Mouse (Mus musculus): ENCODE data around the gene Igsf8. TPM values are rescaled to one million over a fixed set of nuclear protein-coding genes. Genes with fewer than 3 reads are reported as not detected.

Igsf8 gene
- total RNA-seq, 2 experiments from 2014 or later: 45.3 to 55.6 TPM

DNA sequence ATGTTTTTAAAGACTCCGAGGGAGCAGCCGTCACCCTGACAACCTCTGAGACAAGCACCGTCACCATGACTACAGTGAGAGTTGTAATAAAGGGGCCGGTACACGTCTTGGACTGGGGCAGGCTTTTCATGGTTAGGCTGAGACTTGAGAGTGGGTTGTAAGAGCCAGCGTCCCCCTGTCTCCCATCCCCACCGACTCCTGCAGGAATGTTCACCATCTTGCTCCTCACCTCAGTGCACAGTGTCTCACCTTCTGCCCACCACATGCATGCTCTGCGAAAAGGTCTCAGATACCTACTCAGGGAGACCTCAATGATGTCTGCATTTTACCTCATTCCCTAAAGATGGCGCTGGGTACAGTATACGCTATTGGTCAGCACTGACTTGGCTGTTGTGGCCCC is 10.3 kb downstream of the Igsf8 start:
- no peak for DNase-seq (ENCODE audit: low spot score in 2 of 2)

DNA sequence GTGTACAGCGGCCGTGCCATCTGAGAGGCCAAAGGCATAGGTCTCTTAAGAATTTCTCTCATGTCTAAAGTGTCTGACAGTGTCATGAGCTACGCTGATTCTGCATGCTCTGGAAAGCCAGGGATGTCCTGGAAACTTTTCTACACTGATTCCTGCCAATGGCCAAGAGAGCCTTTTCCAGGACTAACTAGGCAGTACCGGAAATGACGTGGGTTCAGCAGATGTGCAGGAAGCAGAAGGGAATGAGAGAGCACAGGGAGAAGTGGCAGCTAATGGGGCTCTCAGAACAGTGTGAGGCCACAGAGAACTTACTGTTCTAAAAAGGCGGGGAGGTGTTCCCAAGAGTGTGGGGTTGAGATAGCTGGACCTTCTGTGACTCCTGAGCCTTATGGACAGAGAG is 11.9 kb downstream of the Igsf8 start:
- DNase-seq (ENCODE audit: low spot score in 2 of 2): no peak

DNA sequence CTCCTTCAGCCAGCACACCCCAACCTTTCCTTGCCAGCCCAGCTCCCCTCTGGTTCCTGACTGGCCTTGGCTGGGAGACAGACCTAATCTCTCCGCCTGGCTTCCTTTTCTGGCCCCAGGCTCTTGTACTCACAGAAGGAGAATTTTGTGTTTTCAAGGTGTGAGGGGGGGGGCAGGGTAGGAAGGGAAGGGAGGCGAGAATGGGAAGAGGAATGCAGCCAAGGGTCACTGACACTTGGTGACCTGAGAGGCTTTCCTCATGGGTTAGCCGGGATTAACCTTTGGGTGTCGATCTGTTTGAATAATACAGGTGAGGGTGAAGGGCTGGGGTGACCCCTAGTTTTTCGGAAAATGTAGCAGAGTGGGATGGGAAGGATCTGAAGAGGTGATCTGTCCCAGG is 12.7 kb downstream of the Igsf8 start:
- DNase-seq (ENCODE audit: low spot score in 2 of 2): no peak

DNA sequence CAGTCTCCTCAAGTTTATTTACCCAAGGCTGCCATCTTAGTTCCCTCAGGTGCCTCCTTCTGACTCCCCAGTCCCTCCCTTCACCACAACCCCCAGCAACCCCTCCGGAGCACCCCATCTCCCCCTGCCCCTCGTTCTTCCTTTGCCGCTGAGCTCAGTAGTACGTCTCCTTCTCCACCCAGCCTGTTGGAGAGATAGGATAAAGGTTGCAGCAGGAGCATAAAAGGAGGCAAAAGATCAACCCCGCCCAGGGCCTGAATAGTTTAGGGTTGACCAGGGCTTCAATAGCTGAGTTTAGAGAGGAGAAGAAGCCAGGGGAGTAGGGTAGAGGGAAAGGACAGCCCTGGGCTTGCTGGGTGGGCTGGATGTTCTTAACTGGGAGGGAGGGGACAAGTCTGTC is 13.1 kb downstream of the Igsf8 start:
- no peak for DNase-seq (ENCODE audit: low spot score in 2 of 2)

DNA sequence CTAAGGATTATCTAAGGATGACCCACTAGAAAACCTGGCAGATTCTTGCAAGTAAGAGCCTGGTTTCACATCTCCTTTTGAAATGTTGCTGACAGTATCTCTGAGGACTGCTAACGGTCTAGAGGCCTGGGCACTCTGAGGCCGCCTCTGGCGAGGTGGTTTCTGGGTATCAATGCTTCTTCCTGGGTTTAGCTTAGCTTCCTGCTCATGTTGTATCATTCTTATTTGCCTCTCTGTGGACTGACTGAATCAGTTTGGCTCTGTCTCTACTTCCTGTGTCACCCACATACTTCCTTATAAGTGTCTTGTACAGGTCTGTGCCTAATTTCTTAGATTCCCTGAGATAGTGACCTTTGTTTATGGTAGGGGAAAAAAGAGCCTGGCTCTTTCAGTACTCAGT is 15.7 kb downstream of the Igsf8 start:
- no peak for DNase-seq (ENCODE audit: low spot score in 2 of 2)

DNA sequence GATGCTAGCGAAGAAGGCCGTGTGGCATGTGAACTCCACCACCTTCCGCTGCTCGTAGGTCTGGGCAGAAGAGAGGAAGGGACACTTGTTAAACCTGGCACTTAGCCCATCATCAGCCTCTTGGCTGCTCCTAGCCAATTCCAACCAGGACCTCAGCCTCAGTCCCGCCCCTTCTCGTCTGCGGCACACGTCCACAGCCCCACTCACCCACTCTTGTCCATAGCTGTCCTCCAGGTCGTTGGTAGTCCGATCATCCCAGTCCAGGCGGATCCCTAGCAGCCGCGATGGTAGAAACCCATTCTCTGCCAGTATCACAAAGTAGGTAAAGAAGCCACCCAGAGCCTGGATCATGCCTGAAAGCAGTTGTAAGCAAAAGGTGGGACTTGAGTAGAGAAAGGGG is 16.9 kb downstream of the Igsf8 start:
- DNase-seq (ENCODE audit: low spot score in 2 of 2): no peak

DNA sequence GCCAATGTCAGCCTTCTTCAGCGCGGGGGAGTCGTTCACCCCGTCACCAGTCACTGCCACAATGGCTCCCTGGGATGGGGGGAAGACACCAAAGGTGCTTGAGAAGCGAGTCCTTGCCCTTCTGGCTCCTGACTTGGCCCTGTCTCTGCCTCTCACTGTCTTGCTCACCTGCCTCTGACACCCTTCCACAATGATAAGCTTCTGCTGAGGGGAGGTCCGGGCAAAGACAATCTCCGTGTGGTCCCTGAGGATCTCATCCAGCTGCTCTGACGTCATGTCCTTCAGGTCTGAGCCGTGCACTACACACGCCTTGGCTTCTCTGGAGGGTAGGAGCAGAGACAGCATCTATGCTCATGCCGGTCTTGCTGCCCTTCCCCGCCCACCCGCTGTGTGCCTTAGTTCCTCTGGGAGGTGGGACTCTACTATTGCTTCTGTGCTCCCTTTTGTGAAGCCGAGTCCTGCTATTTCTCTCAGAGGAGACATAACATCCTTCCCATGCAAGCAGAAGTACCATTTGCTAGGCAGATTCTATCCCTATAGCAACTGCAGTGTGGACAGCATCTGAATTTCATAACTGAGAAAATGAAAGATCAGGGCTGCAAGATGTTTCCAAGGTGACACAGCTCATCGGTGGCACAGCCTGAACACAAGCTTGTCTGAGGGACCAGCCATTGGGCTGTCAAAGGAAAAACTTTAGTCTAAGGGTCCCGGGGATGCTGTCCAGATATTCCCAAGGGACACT is 18.5 kb downstream of the Igsf8 start:
- DNase-seq (ENCODE audit: low spot score in 2 of 2): no peak

DNA sequence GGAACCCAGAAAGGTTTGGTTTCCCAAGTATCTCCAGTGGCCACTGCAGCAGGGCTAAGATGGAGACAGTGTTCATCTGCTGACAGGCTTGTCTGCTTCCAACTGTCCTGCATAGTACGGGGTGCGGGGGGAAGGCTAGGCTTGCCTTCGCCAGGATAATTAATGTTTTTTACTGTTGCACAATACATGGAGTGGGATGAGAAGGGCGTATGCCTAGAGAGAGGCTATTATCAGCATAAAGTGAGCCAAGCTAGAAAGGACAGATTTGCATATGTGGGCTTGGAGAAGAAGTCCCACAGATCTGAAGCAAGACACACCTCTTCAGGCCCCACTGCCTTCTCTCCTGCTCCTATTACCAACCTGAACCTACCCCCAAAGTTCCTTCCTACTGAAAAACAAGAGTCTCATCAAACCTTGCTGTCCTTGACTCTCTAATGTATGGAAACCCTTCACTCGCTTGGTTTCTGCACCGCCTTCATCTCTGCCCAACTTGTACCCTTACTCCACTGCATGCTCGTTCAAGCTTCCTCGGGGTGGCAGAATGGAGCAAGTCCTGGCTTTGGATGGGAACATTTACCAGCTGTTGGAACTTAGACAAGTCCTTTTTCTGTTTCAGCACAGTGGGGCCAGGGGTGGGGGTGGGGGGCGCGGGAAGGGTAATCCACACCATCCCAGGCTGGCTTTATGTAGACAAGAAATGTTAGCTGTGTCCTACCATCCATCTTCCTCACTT is 20.2 kb downstream of the Igsf8 start:
- no peak for DNase-seq (ENCODE audit: low spot score in 2 of 2)

DNA sequence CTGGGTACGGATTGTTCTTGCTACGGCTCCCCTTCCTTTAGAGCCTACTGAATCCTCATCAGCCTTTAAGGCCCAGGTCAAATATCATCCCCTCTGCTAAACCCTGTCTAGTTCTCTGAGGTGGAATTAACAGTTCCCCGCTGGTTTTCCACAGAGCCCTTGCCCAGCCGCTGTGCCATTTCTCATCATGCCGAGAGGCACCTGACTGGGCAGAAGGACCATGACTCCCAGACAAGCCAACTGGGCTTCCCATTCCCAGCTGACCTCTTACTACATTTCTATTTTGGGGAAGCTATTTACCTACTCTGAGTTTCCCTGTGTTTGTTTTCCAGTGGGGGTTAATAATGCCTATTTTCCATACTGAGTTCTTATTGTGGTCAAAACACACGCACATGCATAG is 21.6 kb downstream of the Igsf8 start:
- DNase-seq (ENCODE audit: low spot score in 2 of 2): no peak

DNA sequence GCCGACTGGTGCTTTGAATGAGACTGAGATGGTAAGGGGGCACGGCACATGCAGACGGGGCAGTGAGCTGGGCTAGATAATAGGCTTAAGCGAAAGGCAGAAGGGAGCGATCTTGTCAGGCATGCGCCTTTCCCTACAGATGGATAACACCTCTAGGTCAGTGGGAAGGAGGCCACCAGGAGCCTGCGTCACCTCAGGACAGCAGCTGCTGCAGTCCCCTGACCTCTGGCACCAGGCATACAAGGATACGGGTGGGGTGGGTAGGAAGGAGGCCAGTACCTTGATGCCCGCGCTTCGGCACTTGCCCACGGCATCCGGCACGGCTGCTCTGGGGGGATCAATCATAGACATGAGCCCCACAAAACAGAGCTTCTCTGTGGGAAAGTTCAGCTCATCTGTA is 22.8 kb downstream of the Igsf8 start:
- DNase-seq (ENCODE audit: low spot score in 2 of 2): no peak

DNA sequence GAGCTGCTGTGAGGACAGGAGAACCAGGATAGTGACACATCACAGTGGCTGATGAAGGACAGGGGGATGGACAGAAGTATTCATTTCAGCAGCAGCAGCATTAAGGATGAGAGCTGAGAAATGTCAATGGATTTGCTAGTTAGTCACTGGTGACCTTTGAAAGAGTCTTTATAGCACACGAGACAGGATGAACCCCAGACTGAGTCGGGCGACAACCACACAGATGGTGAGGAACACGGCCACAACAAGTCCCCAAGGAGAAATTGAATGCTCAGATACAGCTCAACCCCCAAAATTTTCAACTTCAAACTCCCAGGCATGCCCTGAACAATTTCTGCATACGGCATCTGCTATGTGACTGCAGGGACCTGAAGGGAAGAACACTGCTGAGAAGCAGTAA is 25.3 kb downstream of the Igsf8 start:
- DNase-seq (ENCODE audit: low spot score in 2 of 2): no peak

DNA sequence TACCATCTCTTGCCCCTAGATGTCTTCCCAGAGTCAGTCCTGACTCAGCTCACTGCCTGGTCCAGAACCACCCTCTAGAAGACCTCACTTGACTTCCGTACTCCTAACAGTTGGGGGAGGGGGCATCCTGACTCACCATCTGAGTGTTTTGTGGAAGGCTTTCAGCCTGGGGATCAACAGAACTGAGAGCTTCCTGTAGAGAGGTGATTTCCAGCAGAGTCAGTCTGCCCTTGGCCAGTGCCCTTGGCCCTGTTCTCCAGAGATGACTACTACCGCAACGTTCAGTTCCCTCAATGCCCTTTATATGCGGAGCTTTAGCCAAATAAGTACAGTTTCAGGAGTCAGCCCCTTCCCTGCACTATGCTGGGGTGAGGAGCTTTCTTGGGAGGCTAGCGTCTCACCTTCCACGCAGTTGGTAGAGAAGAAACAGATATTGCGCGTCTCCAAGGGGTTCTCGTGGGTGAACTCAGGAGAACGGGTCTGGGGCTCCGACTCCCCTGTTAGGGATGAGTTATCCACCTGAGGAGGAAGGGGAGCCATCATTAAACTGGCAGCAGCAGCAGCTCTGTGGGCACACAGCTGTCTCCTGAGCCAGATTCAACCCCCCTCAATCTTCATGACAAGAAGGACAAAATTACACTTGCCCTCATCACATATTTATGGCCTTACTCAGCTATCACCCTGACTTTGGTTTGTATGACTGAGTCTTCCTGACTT is 27.6 kb downstream of the Igsf8 start:
- no peak for DNase-seq (ENCODE audit: low spot score in 2 of 2)

DNA sequence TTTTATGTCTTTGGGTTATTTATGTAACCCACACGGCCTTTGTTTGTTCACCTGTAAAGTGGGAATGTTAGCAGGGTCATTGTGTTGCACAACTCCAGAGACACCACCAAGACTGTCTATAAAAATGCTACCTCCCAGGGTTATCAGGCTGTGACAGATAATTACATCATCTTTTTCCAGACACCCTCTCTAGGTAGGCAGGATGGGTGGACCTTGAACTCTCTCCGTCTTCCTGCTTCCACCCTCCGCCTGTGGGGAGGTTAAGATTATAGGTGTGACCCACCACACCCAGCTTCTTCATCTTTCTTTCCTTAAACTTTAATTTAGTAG is 28.1 kb downstream of the Igsf8 start:
- DNase-seq (ENCODE audit: low spot score in 2 of 2): no peak

DNA sequence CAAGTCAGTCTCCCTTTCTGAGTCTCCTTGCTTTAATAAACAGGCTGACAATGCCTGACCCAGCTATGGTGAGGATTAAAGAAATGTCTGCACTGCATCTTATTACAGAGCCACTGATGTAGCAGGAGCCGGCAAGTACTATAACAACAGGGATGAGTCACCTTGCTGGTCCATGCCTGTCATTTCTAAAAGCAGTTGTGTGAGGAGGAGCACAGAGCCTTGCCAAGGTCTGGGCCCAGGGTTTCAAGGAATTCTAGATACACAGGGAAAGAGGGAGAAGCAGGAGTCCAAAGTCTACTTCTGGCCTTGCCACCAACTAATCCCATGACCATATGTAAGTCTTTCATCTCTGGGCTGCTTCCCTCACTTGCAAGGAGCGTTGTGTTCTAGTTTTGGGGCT is 31.4 kb downstream of the Igsf8 start:
- DNase-seq (ENCODE audit: low spot score in 2 of 2): no peak

DNA sequence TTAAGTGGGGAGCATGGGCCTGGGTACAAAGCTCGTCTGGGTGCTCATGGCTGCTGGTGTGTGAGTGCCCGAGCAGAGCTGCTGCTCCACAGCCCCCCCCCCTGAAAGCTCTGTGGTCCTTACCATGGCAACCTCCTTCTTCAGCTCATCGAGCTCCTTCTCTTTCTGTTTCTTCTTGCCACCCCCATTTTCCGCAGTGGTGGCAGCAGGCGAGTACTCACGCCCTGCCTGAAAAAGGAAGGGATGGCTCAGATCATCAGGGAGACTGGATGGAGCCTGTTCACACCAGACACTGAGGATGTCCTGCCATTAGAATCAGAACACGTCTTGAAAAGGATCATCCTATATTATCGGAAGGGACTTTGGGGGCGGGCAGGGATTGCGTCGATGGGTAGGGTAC is 32.0 kb downstream of the Igsf8 start:
- DNase-seq (ENCODE audit: low spot score in 2 of 2): no peak

DNA sequence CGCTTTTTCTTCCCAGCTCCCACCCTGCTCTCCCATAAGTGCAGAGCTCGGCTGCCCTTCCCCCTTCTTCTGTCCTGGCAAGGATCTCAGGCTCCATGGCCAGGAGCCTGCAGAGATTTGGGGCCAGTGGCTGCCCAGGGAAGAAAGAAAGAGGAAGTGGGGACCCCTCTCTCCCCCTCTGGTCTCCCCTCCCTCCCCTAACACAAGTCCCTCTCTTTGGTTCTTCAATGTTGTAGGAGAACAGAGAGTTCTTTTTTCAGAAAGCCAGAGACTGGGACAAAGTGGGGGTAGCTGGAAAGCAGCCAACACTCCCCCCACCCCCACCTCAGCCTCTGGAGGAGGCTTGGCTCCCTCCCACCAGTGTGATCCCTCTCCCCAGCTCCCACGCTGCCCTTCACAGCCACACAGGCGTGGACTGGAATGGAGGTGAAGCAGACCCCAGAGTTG is 34.3 kb downstream of the Igsf8 start:
- no peak for DNase-seq (ENCODE audit: low spot score in 2 of 2)

DNA sequence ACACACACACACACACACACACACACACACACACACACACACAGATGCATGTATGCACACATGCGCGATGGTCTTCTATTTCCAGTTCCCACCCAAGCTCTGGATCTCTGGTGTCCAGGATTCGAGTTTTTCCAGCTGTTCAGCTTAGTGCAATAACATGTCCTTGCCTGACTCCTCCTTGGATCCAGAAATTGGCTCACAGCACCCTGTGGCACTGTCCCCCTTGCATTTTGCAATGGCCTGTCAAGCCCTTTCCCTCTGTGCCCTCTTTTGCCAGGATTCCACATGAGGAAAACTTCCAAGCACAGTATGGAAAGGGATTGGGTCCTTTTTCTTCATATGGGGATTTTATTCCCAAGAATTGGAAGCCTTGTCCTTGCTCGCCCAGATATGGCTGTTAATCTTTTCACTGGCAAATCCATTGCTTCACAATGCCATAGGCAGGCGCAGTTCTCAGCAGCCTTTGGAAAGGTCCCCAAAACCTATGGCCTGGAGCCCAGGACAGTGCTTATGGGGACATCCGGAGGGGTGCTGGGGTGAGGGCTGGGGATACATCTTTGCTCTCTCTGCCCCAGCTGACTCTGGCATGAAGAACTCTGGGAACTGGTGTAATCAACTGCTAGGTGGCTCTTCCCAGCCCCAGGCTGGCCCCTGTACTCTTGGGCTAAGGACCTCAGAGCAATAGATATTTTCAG is 35.5 kb downstream of the Igsf8 start:
- DNase-seq (ENCODE audit: low spot score in 2 of 2): no peak

DNA sequence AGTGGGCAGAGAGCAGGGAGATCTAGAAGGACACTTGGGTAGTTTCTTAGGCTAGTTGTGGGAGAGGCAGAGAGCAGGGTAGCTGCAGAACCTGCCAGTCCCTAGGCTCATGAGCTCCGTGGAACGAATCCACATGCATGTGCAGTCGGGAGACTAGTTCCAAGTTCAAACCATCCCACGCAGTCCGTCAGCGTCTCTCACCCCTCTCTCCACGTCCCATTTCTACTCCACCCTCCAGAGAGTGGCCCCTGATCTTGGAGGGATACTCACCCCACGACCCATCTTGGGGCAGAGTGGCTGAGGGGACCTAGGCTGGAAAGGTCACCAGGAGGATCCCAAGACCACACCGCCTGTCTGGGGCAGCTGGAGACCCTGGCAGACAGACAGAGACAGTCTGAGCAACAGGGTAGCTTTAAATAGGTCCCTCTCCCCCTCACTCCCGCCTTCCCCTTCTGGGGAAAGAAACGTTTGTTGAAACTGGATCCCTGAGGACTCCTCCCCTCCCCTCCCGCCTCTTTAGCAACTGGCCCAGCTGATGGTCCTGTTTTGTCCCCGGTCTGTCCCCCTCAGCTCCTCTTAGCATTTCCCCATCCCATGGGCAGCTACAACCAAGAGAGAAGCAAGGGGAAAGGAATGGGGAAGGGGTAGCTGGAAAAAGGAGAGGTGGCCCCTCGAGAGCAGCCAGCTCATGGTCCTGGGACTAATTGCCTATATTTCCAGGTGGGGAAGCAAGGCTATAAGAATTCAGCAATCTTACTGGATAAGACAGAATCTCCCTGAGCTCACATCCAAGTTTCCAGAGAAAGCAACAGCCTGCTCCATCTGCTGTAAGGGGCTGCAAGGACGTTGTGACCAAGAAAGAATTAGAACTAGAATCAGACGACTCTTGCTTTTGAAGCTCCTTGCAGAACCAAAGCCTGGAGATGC is 36.4 kb downstream of the Igsf8 start, which contains the start of gene Atp1a2:
Atp1a2 (minus strand) TSS at position 454 of the 927 bp plus-strand sequence.
- DNase-seq (ENCODE audit: low spot score in 2 of 2): no peak

DNA sequence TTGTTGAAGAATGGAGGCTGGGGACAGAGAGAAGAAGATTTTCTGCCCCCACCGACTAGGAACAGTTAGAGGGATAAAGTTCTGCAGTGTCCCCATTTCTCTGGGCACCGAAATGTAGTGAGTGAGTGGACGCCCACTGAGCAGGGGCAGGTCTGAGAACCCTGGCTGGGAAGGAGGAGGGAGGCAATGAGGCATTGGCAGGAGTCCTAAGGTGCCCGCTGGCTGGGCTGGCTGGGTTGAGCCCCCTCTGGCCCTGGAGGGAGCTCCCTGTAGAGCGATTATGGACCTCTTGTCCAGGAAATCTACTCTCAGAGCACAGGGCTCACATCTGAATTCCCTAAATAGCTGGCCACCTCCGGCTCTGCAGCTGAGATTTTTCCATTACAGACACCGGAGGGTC is 38.1 kb downstream of the Igsf8 start:
- no peak for DNase-seq (ENCODE audit: low spot score in 2 of 2)

DNA sequence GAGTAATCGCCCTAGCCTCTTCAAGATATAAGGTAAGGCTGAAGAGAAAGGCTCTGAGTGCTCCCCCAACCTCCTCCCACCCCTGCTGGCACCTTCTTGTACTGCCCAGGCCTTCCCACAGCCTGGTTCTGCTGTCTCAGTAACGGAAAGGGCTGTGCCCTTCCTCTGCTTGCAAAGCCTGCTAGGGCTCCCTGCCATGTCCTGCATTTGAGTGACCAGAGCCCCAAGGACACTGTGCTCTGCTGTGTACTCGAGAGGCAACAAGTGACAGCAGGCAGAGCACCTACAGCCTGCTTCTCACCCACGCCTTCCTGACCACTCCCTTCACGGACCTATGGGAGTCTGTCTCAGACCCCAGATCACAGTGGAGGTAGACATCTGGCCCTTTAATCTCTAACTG is 38.8 kb downstream of the Igsf8 start:
- DNase-seq (ENCODE audit: low spot score in 2 of 2): no peak

DNA sequence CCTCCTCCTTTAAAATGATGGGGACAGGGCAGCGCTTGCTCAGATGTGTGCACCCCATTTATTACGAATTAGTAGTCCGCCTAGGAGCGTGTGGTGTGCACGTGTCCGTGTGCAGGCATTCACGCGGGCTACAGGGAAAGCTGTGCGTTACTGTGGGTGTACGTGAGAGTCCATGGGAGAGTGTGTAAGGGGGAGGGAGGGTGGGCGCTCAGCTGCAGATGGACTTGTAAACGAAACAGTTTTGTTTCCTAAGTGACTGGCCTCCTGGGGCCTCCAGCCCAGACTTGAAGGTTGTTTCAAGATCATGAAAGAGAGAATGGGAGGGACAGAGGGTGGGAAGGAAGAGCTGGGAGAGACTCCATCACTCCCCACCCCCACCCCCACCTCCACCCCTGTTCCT is 39.7 kb downstream of the Igsf8 start:
- no peak for DNase-seq (ENCODE audit: low spot score in 2 of 2)
